Mouse (Mus musculus) thymus, postnatal 10 days (tissue): ENCODE measurements around the gene Gprc5c.

Experiments
- DNase-seq, 2 experiments: peaks; one replicate each; pipeline ENCODE4 v3.0.0; 2021; ENCODE audit warnings: low spot score in 2 of 2

The Gprc5c gene

GRCm38 (mm10) chr11:114850452-114851268 is at the start of gene Gprc5c:
TSS of gene Gprc5c (plus strand) at chr11:114851152.
- no peak for DNase-seq

GRCm38 (mm10) chr11:114801906-114802305 is 49.0 kb upstream of the Gprc5c start:
- no peak for DNase-seq

GRCm38 (mm10) chr11:114802540-114803267 is 48.2 kb upstream of the Gprc5c start:
- no peak for DNase-seq

GRCm38 (mm10) chr11:114803990-114804389 is 47.0 kb upstream of the Gprc5c start:
- no peak for DNase-seq

GRCm38 (mm10) chr11:114807025-114807424 is 43.9 kb upstream of the Gprc5c start:
- no peak for DNase-seq

GRCm38 (mm10) chr11:114807686-114808427 is 43.1 kb upstream of the Gprc5c start:
- no peak for DNase-seq

- no peak for DNase-seq
These were observed 41.6 kb upstream of the Gprc5c start for GRCm38 (mm10) chr11:114809371-114809770.

GRCm38 (mm10) chr11:114810344-114810743 is 40.6 kb upstream of the Gprc5c start:
- no peak for DNase-seq

- peak; percentile 51 to 92 for DNase-seq
These were observed 38.2 kb upstream of the Gprc5c start for GRCm38 (mm10) chr11:114812731-114813240.

- DNase-seq = no peak
These were observed 35.9 kb upstream of the Gprc5c start for GRCm38 (mm10) chr11:114814873-114815592.

GRCm38 (mm10) chr11:114816934-114817333 is 34.0 kb upstream of the Gprc5c start:
- no peak for DNase-seq

GRCm38 (mm10) chr11:114818185-114818584 is 32.8 kb upstream of the Gprc5c start:
- DNase-seq = no peak

- DNase-seq = no peak
These were observed 31.8 kb upstream of the Gprc5c start for GRCm38 (mm10) chr11:114819110-114819509.

- no peak for DNase-seq
These were observed 30.5 kb upstream of the Gprc5c start for GRCm38 (mm10) chr11:114820444-114820843.

GRCm38 (mm10) chr11:114821325-114821724 is 29.6 kb upstream of the Gprc5c start:
- no peak for DNase-seq

- no peak for DNase-seq
These were observed 28.2 kb upstream of the Gprc5c start for GRCm38 (mm10) chr11:114822727-114823126.

GRCm38 (mm10) chr11:114823199-114823725 is 27.7 kb upstream of the Gprc5c start:
- DNase-seq = no peak

GRCm38 (mm10) chr11:114826686-114827085 is 24.3 kb upstream of the Gprc5c start:
- DNase-seq = no peak

- DNase-seq = no peak
These were observed 21.2 kb upstream of the Gprc5c start for GRCm38 (mm10) chr11:114829499-114830432.

- DNase-seq = no peak
These were observed 20.5 kb upstream of the Gprc5c start for GRCm38 (mm10) chr11:114830433-114830773.
